Mouse (Mus musculus) limb, embryonic 15.5 days (tissue): ENCODE data around the gene Opcml. TPM values are rescaled to one million over a fixed set of nuclear protein-coding genes. Genes with fewer than 3 reads are reported as not detected.

Experiments used
- ATAC-seq: fragments of 200-750 bp; cut with Nextera tagmentation; 2 replicates; pipeline ENCODE4 v1.8.0; 2017; ENCODE audit warnings: low read depth, moderate TSS enrichment; ENCODE audit not compliant: insufficient number of reproducible peaks, low FRiP score, low TSS enrichment
- H3K27ac ChIP-seq: fragments of 300-500 bp; sonication (generic); 2 replicates; pipeline ENCODE4 v1.5.1; 2015; ENCODE audit warnings: moderate library complexity, mild to moderate bottlenecking, inconsistent platforms
- H3K27me3 ChIP-seq: fragments of 300-500 bp; sonication (generic); 2 replicates; pipeline ENCODE4 v1.6.1; 2015; ENCODE audit warnings: inconsistent platforms
- H3K36me3 ChIP-seq: fragments of 300-500 bp; sonication (generic); 2 replicates; pipeline ENCODE4 v1.6.1; 2015; ENCODE audit warnings: inconsistent platforms
- H3K4me1 ChIP-seq: fragments of 300-500 bp; sonication (generic); 2 replicates; pipeline ENCODE4 v1.6.1; 2015; ENCODE audit warnings: inconsistent platforms
- H3K4me2 ChIP-seq: fragments of 300-500 bp; sonication (generic); 2 replicates; pipeline ENCODE4 v1.6.1; 2015; ENCODE audit warnings: mild to moderate bottlenecking, inconsistent platforms
- H3K4me3 ChIP-seq: fragments of 300-500 bp; sonication (generic); 2 replicates; pipeline ENCODE4 v1.5.1; 2015; ENCODE audit warnings: mild to moderate bottlenecking, inconsistent platforms
- H3K9ac ChIP-seq: fragments of 300-500 bp; sonication (generic); 2 replicates; pipeline ENCODE4 v1.6.1; 2015; ENCODE audit warnings: inconsistent platforms
- H3K9me3 ChIP-seq: fragments of 300-500 bp; sonication (generic); 2 replicates; pipeline ENCODE4 v1.6.1; 2016; ENCODE audit warnings: inconsistent platforms
- WGBS: fragments of 180-500 bp; shearing (Covaris S2); methylation state at CpG from one replicate; pipeline ENCODE4 v1.1.7; 2015; 5-methylcytosine and 5-hydroxymethylcytosine counted together
- polyA plus RNA-seq: library from polyadenylated mRNA; unstranded; fragments of >200 nt; fragmentation: Nextera tagmentation; extraction: Ambion mirVana; gene quantifications from 2 replicates; pipeline ENCODE4 v1.2.1, GENCODE M21; 2015

Gene Opcml
- polyA plus RNA-seq, 1 experiment from 2014 or later: 4.9 TPM

DNA sequence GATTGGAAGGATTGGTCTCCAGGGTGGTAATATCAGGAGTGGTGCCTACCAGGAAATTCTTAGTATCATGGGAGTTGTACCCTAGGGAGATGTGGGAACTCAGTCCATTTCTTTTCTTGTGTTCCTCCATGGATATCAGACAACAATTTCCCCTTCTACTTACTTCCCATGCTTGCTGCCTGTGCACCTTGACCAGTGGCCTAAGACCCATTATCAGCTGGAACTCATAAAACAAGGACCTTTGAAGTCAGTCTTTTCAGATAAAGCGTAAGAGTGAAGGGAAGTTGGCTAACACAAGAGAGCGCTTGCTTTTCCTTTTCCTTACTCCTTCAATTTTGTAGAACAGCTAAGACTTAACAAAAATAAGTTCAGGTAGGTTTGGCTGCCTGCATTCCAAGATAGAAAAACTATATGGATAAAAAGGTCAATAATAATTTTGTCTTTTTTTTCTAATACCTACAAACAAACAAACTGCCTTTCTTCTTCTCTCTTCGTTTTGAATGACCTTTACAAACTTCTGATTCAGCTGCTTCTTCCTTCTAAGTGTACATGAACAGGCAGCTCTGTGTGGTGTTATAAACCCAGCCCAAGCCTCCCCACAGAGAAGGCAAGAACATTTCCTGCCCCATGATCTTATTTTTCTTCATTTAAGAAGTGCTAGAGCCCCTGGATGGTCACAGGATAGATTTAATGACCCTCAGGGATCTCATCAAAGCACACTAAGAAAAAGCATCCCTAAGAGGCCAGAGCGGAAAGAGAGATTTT is 387.7 kb downstream of the Opcml start:
- Histone ChIP-seq H3K9me3 (no peaks in the 10 kb centered on the region), H3K36me3 (no peaks in the 10 kb centered on the region), H3K27me3 (0 out of 2 replicates have a peak, but pooled peaks cover 3% of the 10 kb centered on the region), H3K9ac (no peak overlapping the region), H3K27ac (no peak overlapping the region), H3K4me1 (no peaks in the 10 kb centered on the region), H3K4me3 (no peak overlapping the region), H3K4me2 (no peak overlapping the region)
- ATAC-seq: no peak
- WGBS: 72% methylated on average over 4 of the region's 4 CpGs

DNA sequence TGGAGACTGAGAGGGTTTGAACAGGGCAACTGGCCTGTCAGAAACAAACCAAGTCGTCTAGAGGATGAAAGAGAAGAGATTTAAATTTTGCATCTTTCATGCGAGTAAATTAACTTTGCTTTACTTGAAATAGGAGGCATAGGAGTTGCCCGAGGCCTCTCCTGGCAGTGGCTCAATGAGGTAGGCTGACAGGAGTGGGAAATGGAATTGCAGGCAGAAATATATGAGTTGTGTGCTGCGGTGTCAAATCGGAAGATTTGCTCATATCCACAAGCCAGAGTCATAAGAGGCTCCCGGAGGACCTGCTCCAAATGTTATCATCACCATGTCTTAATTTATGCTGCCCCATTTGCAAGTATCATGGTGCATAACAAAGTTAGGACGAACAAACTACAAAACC is 391.3 kb downstream of the Opcml start:
- Histone ChIP-seq H3K9ac (no peak overlapping the region), H3K27me3 (no peaks in the 10 kb centered on the region), H3K27ac (no peak overlapping the region), H3K9me3 (no peaks in the 10 kb centered on the region), H3K4me1 (no peaks in the 10 kb centered on the region), H3K36me3 (no peaks in the 10 kb centered on the region), H3K4me2 (no peak overlapping the region), H3K4me3 (no peak overlapping the region)
- 75% methylated on average over 7 of the region's 7 CpGs for WGBS
- ATAC-seq: no peak

DNA sequence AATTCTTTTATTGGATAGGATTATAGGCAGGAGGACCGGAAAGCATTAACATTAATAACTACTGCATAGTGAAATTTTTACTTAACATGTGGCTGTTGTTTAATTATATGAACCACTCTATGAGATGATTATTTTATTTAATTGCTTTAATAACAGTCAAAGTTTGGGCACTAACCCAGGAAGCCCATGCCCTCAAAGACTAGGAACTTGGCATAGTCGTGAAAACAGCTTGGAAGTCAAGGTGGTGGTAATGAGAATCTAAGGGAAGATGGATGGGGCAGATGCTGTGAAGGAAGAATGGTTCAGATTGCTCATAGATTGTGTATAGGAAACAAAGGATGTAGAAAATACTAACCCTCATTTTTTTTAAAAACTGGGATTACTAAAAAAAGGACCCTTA is 399.7 kb downstream of the Opcml start:
- no peaks in the 10 kb centered on the region for H3K36me3 ChIP-seq
- H3K4me3 ChIP-seq: no peak overlapping the region
- no peak for ATAC-seq
- H3K27ac ChIP-seq: no peak overlapping the region
- no peak overlapping the region for H3K4me2 ChIP-seq
- WGBS: 66% methylated on average over 2 of the region's 2 CpGs
- H3K9me3 ChIP-seq: no peaks in the 10 kb centered on the region
- H3K27me3 ChIP-seq: no peaks in the 10 kb centered on the region
- no peaks in the 10 kb centered on the region for H3K4me1 ChIP-seq
- no peak overlapping the region for H3K9ac ChIP-seq

DNA sequence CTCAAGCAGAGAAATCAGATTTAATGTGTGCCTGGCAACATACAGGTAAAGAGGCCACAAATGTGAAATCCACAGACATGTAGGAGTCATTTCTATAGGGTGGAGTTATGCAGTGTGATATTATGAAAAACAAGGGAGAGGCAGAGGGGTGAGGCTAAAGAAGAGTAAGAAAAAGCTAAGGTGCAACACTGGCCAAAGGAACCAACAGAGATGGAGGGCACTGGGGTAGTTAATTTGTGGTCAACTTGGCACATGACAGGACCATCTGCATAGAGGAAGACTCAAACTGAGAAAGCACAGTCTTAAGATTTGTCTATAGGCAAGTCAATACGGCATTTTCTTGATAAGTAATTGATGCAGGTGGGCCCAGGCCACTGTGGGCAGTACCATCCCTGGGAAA is 400.2 kb downstream of the Opcml start:
- Histone ChIP-seq H3K4me1 (no peaks in the 10 kb centered on the region), H3K9me3 (no peaks in the 10 kb centered on the region), H3K27ac (no peak overlapping the region), H3K27me3 (no peaks in the 10 kb centered on the region), H3K4me3 (no peak overlapping the region), H3K4me2 (no peak overlapping the region), H3K36me3 (no peaks in the 10 kb centered on the region), H3K9ac (no peak overlapping the region)
- 84% methylated on average over 1 of the region's 1 CpGs for WGBS
- ATAC-seq: no peak

DNA sequence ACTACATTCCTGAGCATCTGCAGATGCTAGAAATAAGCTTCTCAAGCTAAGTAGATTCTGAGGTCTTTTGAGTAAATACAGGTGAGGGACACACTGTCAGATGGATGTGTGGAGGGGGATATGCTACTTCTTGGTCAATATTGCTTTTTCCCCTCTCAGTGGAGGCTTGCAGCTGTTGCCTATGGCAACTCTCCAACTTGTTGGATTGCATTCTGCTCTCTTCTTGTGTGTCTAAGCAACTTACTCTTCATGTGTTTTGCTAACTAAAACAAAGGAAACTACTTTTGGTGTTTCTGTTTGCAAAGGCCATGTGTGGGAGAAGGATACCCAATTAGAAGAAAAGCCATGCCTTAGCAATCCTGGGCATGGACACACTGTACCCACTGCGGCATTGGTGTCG is 406.0 kb downstream of the Opcml start:
- Histone ChIP-seq H3K4me1 (no peaks in the 10 kb centered on the region), H3K27ac (no peak overlapping the region), H3K36me3 (no peaks in the 10 kb centered on the region), H3K9me3 (no peaks in the 10 kb centered on the region), H3K27me3 (peaks cover 2% of the 10 kb centered on the region; the same call in 1 of the 2 replicates), H3K4me2 (no peak overlapping the region), H3K9ac (no peak overlapping the region), H3K4me3 (no peak overlapping the region)
- 92% methylated on average over 2 of the region's 2 CpGs for WGBS
- ATAC-seq: no peak

DNA sequence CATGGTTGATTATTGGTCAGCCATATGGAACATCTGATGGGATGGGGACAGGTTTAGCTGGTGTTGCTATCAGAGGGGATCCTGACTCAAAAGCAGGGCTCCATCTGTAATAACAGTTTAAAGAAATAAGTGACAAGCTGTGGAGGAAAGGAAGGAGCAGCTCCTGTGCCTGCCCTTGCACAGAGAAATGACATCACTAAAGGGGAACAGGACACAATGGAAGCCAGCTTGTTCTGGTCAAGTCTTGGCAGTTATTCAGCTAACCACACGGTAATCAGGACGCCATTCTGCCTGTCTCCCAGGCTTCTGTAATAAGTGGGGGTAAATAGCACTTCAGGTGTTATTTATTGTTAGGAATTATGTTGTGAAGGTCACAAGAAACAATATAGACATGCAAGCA is 406.5 kb downstream of the Opcml start:
- no peaks in the 10 kb centered on the region for H3K9me3 ChIP-seq
- no peaks in the 10 kb centered on the region for H3K36me3 ChIP-seq
- H3K4me3 ChIP-seq: no peak overlapping the region
- H3K27me3 ChIP-seq: peaks cover 2% of the 10 kb centered on the region; the same call in 1 of the 2 replicates
- WGBS: 42% methylated on average over 2 of the region's 2 CpGs
- no peak for ATAC-seq
- H3K4me1 ChIP-seq: no peaks in the 10 kb centered on the region
- no peak overlapping the region for H3K9ac ChIP-seq
- H3K4me2 ChIP-seq: no peak overlapping the region
- H3K27ac ChIP-seq: no peak overlapping the region

DNA sequence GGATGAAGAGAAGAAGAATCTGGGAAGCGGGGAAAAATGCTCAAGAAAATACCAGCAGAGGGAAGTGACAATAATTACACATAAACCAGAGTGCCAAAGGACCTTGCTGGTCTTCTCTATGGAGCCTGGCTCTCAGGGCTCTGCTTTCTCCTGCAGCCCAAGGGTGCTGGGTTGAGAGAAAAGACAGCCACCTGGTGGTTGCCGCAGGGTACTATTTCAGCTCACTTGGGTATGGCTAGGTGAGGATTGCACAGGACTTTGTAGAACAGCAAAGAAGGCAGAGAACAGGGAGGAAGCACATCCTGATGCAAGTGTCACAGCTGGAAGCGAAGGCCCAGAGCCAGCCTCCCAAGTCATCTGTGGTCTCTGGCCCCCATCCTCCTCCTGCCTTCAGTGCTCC is 407.1 kb downstream of the Opcml start:
- peaks cover 2% of the 10 kb centered on the region; the same call in 1 of the 2 replicates for H3K27me3 ChIP-seq
- H3K27ac ChIP-seq: no peak overlapping the region
- no peaks in the 10 kb centered on the region for H3K4me1 ChIP-seq
- no peak overlapping the region for H3K4me2 ChIP-seq
- ATAC-seq: no peak
- no peak overlapping the region for H3K9ac ChIP-seq
- no peak overlapping the region for H3K4me3 ChIP-seq
- no peaks in the 10 kb centered on the region for H3K9me3 ChIP-seq
- H3K36me3 ChIP-seq: no peaks in the 10 kb centered on the region
- WGBS: 44% methylated on average over 3 of the region's 3 CpGs

DNA sequence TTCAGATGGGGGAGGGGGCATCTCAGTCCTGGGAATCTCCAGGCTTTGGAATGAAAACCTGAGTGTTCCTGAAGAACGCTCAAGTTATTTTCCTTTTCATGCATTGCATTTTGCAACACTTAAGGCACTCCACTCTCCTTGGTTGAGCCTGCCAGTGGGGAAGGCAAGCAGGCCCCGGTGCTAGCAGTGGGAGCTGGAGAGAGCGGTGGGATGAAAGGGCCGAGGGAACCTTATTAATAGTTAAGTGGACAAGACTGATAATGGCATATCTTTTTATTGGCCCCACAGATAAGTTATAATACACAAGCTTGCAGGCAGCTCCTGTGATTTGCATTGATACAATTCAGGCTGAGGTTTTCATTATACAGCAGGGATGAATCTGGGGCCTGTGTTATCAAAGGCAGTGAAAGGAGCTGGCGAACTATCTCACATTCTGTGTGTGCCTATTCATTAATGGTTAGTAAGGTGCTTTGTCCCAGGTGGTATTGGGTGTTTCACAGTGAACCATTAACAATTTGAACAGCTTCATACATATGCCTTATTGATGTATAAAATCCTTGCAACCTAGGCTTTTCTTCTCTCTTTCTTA is 407.6 kb downstream of the Opcml start:
- WGBS: 82% methylated on average over 5 of the region's 5 CpGs

DNA sequence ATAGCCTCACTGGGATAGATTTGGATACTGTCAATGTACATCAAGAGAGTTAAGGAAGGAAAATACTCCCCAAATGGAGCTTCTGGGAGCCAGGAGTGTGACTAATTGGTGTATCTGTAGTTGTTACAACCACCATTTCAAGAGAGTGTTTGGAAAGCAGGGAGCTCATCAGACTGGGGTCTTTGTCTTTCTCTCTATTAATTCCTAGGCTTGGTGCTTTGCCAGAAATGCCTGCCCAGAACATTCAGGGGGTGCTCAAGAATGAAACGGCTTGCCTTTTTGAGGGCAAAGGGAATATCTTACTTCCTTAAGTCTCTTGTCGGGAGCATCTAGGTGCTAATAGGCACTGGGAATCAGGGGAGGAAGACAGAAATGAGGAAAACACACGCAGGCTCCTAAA is 416.9 kb downstream of the Opcml start:
- H3K36me3 ChIP-seq: no peaks in the 10 kb centered on the region
- H3K27ac ChIP-seq: no peak overlapping the region
- H3K9me3 ChIP-seq: no peaks in the 10 kb centered on the region
- WGBS: 70% methylated on average over 3 of the region's 3 CpGs
- no peaks in the 10 kb centered on the region for H3K27me3 ChIP-seq
- no peak overlapping the region for H3K9ac ChIP-seq
- H3K4me1 ChIP-seq: no peaks in the 10 kb centered on the region
- ATAC-seq: no peak
- H3K4me2 ChIP-seq: no peak overlapping the region
- H3K4me3 ChIP-seq: no peak overlapping the region

More for the DNA sequence above, 407.6 kb downstream of the Opcml start:
- Histone ChIP-seq H3K4me2 (no peak overlapping the region), H3K4me3 (no peak overlapping the region), H3K36me3 (no peaks in the 10 kb centered on the region), H3K27ac (no peak overlapping the region), H3K4me1 (no peaks in the 10 kb centered on the region), H3K9me3 (no peaks in the 10 kb centered on the region), H3K27me3 (peaks cover 2% of the 10 kb centered on the region; the same call in 1 of the 2 replicates), H3K9ac (no peak overlapping the region)
- ATAC-seq: no peak

DNA sequence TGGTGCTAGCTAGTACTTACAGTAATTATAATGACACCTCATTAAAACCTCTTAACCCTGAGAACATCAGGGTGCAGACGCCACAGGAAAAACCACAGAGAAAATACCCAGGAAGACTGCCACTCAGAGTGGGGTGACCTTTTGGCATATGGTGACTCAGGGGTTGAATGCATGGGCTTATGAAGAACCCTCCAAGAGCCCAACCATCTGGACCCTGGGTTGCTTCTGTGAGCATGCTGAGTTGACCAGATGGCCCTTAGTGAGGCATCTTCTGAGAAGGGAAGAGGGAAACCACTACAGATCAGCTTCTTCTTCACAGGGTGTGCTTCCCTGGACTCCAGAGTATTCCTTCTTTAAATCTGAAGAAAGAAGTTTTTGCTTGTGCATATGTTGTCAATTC is 418.1 kb downstream of the Opcml start:
- WGBS: 48% methylated on average over 1 of the region's 1 CpGs
- no peak for ATAC-seq
- no peaks in the 10 kb centered on the region for H3K27me3 ChIP-seq
- H3K27ac ChIP-seq: no peak overlapping the region
- H3K9ac ChIP-seq: no peak overlapping the region
- H3K4me1 ChIP-seq: no peaks in the 10 kb centered on the region
- H3K36me3 ChIP-seq: no peaks in the 10 kb centered on the region
- H3K9me3 ChIP-seq: no peaks in the 10 kb centered on the region
- no peak overlapping the region for H3K4me3 ChIP-seq
- no peak overlapping the region for H3K4me2 ChIP-seq

DNA sequence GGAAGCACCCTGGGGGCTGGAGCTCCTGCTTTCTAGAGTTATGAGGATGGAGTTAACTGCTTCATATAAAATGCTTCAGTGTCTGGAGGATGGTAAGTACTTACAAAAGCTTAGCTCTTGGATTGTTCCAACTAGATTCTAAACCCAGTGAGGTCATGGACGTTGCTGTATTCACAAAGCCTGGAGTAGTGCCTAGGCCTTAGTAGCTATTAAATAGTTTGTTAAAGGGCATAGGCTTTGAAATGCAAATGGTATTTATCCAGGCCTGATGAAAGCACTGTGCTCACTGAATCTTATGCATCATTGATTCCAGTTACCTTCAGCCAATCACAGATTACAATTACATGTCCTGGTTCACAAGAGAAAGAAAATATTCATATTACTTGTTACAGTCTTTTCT is 421.3 kb downstream of the Opcml start:
- WGBS: 23% methylated on average over 1 of the region's 1 CpGs
- no peak for ATAC-seq

DNA sequence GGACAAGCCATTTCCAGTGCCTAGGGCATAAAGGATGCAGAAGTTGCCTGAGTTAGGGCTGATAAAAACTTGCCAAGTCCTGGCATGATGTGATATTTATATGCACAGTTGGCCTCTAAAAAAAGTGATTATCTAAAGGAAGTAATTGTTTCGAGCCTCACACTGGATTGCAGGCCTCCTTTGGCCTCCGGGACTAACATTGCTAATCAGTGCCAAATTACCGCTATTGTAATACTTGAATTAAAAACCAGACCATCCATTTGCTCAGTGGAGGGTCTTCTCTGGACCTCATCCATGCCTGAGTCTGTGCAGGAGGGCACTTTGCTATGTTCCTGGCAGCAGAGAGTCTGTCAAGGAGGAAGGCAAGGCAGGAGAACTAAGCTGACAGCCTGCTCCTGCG is 423.3 kb downstream of the Opcml start:
- Histone ChIP-seq H3K4me1 (no peaks in the 10 kb centered on the region), H3K9ac (no peak overlapping the region), H3K27ac (no peak overlapping the region), H3K9me3 (no peaks in the 10 kb centered on the region), H3K4me3 (no peak overlapping the region), H3K36me3 (no peaks in the 10 kb centered on the region), H3K4me2 (no peak overlapping the region), H3K27me3 (no peaks in the 10 kb centered on the region)
- WGBS: 64% methylated on average over 4 of the region's 4 CpGs
- no peak for ATAC-seq

More for the DNA sequence above, 421.3 kb downstream of the Opcml start:
- Histone ChIP-seq H3K9ac (no peak overlapping the region), H3K4me3 (no peak overlapping the region), H3K27me3 (no peaks in the 10 kb centered on the region), H3K27ac (no peak overlapping the region), H3K9me3 (no peaks in the 10 kb centered on the region), H3K4me1 (no peaks in the 10 kb centered on the region), H3K36me3 (no peaks in the 10 kb centered on the region), H3K4me2 (no peak overlapping the region)
